ENCODE assay signal across 19 mouse cellular contexts in the genomic region with DNA sequence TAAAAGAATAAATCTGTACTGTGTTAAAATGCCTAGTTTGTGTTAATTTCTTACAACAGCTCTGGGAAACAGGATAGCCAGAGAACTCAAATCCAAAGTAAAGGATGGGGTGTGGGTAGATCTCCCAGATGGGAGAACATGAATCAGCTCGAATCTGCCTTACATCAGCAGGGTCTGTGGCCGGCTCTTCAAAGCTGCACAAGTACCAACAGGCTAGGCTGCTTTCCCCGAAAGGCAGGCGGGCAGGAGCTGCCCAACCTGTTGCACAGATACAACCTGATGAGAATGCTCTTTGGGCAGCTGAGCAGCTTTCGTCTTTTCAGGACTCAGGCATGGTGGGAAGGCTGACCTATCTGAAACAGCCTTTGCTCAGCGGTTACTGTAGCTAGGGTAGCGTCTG.
DNase-seq lines count a peak whose midpoint lies in the region; ATAC-seq and TF ChIP-seq lines count a peak whose summit lies in the region.
"Had no signal": no experiment of that assay in that cellular context is flagged by ENCODE, and none has a peak within 500 bp of the region (broad histone marks: within the 10 kb centered on the region; RNA-seq: fewer than 3 reads in every experiment).

No protein-coding gene starts in this region.

- H3K9ac ChIP-seq in embryonic facial prominence, embryonic 11.5 days (replicated peaks; ENCODE audit: low read length) = no peak overlapping the region
- no peak overlapping the region for H3K9ac ChIP-seq in limb, embryonic 11.5 days (ENCODE audit: low read length)
- no peak overlapping the region for H3K9ac ChIP-seq in stomach, postnatal 0 days (ENCODE audit: low read length)
- H3K9ac ChIP-seq in hindbrain, postnatal 0 days (replicated peaks; ENCODE audit: low read length) = no peak overlapping the region
- H3K9ac ChIP-seq in forebrain, postnatal 0 days = no peak overlapping the region
- H3K9ac ChIP-seq: heart, embryonic 15.5 days; liver, embryonic 14.5 days; neural tube, embryonic 12.5 days had no signal

- no peaks in the 10 kb centered on the region for H3K9me3 ChIP-seq in embryonic facial prominence, embryonic 11.5 days (replicated peaks; ENCODE audit: control insufficient read depth, low read length)
- H3K9me3 ChIP-seq in limb, embryonic 11.5 days (ENCODE audit: control insufficient read depth, low read length) = no peaks in the 10 kb centered on the region
- no peaks in the 10 kb centered on the region for H3K9me3 ChIP-seq in stomach, postnatal 0 days (ENCODE audit: control insufficient read depth, low read length)
- H3K9me3 ChIP-seq in hindbrain, postnatal 0 days (ENCODE audit: low read length) = no peaks in the 10 kb centered on the region
- no peaks in the 10 kb centered on the region for H3K9me3 ChIP-seq in forebrain, postnatal 0 days (ENCODE audit: low read length)
- H3K9me3 ChIP-seq: heart, embryonic 15.5 days; neural tube, embryonic 12.5 days had no signal

- peak; percentile 70 for TF ChIP-seq EP300 in stomach, postnatal 0 days (optimal IDR thresholded peaks at IDR 0.05)

- H3K4me2 ChIP-seq in embryonic facial prominence, embryonic 11.5 days (ENCODE audit: low read depth, low read length) = no peak overlapping the region
- H3K4me2 ChIP-seq in limb, embryonic 11.5 days (ENCODE audit: low read depth, severe bottlenecking) = no peak overlapping the region
- no peak overlapping the region for H3K4me2 ChIP-seq in stomach, postnatal 0 days (replicated peaks; ENCODE audit: low read depth)
- H3K4me2 ChIP-seq in hindbrain, postnatal 0 days (ENCODE audit: low read depth, low read length) = no peak overlapping the region
- no peak overlapping the region for H3K4me2 ChIP-seq in forebrain, postnatal 0 days (ENCODE audit: low read depth)
- H3K4me2 ChIP-seq: heart, embryonic 15.5 days; neural tube, embryonic 12.5 days had no signal

- H3K27me3 ChIP-seq in embryonic facial prominence, embryonic 11.5 days (ENCODE audit: control insufficient read depth, insufficient read depth, low read length) = no peaks in the 10 kb centered on the region
- no peaks in the 10 kb centered on the region for H3K27me3 ChIP-seq in limb, embryonic 11.5 days (ENCODE audit: control insufficient read depth, insufficient read depth, low read length)
- H3K27me3 ChIP-seq in stomach, postnatal 0 days (ENCODE audit: control insufficient read depth, insufficient read depth, low read length) = no peaks in the 10 kb centered on the region
- no peaks in the 10 kb centered on the region for H3K27me3 ChIP-seq in hindbrain, postnatal 0 days (ENCODE audit: insufficient read depth, low read length)
- no peaks in the 10 kb centered on the region for H3K27me3 ChIP-seq in forebrain, postnatal 0 days (ENCODE audit: insufficient read depth, low read length)
- H3K27me3 ChIP-seq: heart, embryonic 15.5 days; neural tube, embryonic 12.5 days had no signal

- no peak for TF ChIP-seq CTCF in layer of hippocampus, adult 2 months (conservative IDR thresholded peaks at IDR 0.05)
- no peak for TF ChIP-seq CTCF in stomach, postnatal 0 days (IDR thresholded peaks at IDR 0.05; ENCODE audit: low read depth)
- no peak for TF ChIP-seq CTCF in hindbrain, postnatal 0 days (IDR thresholded peaks at IDR 0.05; ENCODE audit: low read depth)
- no peak for TF ChIP-seq CTCF in forebrain, postnatal 0 days (IDR thresholded peaks at IDR 0.05; ENCODE audit: low read depth)

- no peaks in the 10 kb centered on the region for H3K36me3 ChIP-seq in embryonic facial prominence, embryonic 11.5 days (replicated peaks; ENCODE audit: control insufficient read depth, insufficient read depth, low read depth, low read length)
- no peaks in the 10 kb centered on the region for H3K36me3 ChIP-seq in limb, embryonic 11.5 days (ENCODE audit: control insufficient read depth, insufficient read depth, low read length)
- no peaks in the 10 kb centered on the region for H3K36me3 ChIP-seq in stomach, postnatal 0 days (ENCODE audit: control insufficient read depth, insufficient read depth, low read length)
- H3K36me3 ChIP-seq in hindbrain, postnatal 0 days (ENCODE audit: insufficient read depth, low read length) = no peaks in the 10 kb centered on the region
- H3K36me3 ChIP-seq in forebrain, postnatal 0 days (ENCODE audit: insufficient read depth) = no peaks in the 10 kb centered on the region
- H3K36me3 ChIP-seq: heart, embryonic 15.5 days; neural tube, embryonic 12.5 days had no signal

- no peak overlapping the region for H3K4me3 ChIP-seq in layer of hippocampus, adult 2 months
- no peak overlapping the region for H3K4me3 ChIP-seq in embryonic facial prominence, embryonic 11.5 days (ENCODE audit: low read depth, low read length)
- H3K4me3 ChIP-seq in limb, embryonic 11.5 days (ENCODE audit: low read depth, low read length) = no peak overlapping the region
- no peak overlapping the region for H3K4me3 ChIP-seq in stomach, postnatal 0 days (ENCODE audit: low read depth, low read length)
- H3K4me3 ChIP-seq in hindbrain, postnatal 0 days (ENCODE audit: low read length) = no peak overlapping the region
- H3K4me3 ChIP-seq in forebrain, postnatal 0 days (ENCODE audit: low read depth, low read length) = no peak overlapping the region
- H3K4me3 ChIP-seq: gastrocnemius, adult 2 months; heart, adult 2 months; heart, embryonic 15.5 days; neural tube, embryonic 12.5 days had no signal

- 80% methylated on average over 7 of the region's 7 CpGs for WGBS in embryonic facial prominence, embryonic 11.5 days
- WGBS in limb, embryonic 11.5 days = 71% methylated on average over 7 of the region's 7 CpGs
- 50% methylated on average over 7 of the region's 7 CpGs for WGBS in stomach, postnatal 0 days
- 85% methylated on average over 7 of the region's 7 CpGs for WGBS in hindbrain, postnatal 0 days
- WGBS in forebrain, postnatal 0 days = 86% methylated on average over 7 of the region's 7 CpGs

- no peaks in the 10 kb centered on the region for H3K4me1 ChIP-seq in embryonic facial prominence, embryonic 11.5 days (ENCODE audit: control insufficient read depth, insufficient read depth, low read length)
- no peaks in the 10 kb centered on the region for H3K4me1 ChIP-seq in limb, embryonic 11.5 days (ENCODE audit: control insufficient read depth, insufficient read depth, low read length)
- H3K4me1 ChIP-seq in stomach, postnatal 0 days (replicated peaks; ENCODE audit: control insufficient read depth, insufficient read depth) = no peaks in the 10 kb centered on the region
- no peaks in the 10 kb centered on the region for H3K4me1 ChIP-seq in hindbrain, postnatal 0 days (ENCODE audit: insufficient read depth, low read length)
- H3K4me1 ChIP-seq in forebrain, postnatal 0 days (ENCODE audit: insufficient read depth) = no peaks in the 10 kb centered on the region
- H3K4me1 ChIP-seq: heart, embryonic 15.5 days; neural tube, embryonic 12.5 days had no signal

- ATAC-seq in embryonic facial prominence, embryonic 11.5 days (replicated peaks; ENCODE audit: insufficient number of reproducible peaks, low FRiP score, low TSS enrichment, low read depth) = no peak
- ATAC-seq in limb, embryonic 11.5 days (ENCODE audit: insufficient number of reproducible peaks, low FRiP score, low TSS enrichment, low read depth) = no peak
- ATAC-seq in stomach, postnatal 0 days (ENCODE audit: low FRiP score, low TSS enrichment) = 0 out of 2 replicates have a peak, but pooled peaks have one; percentile 22
- ATAC-seq in hindbrain, postnatal 0 days = no peak
- no peak for ATAC-seq in forebrain, postnatal 0 days
- ATAC-seq: inflammation-experienced regulatory T-cells, adult 6 months had no signal

- 0 out of 2 replicates have a peak overlapping the region, but pooled peaks have one; percentile 32 for H3K27ac ChIP-seq in layer of hippocampus, adult 2 months
- H3K27ac ChIP-seq in embryonic facial prominence, embryonic 11.5 days (replicated peaks; ENCODE audit: low read depth, low read length) = no peak overlapping the region
- H3K27ac ChIP-seq in limb, embryonic 11.5 days (replicated peaks; ENCODE audit: low read depth, low read length) = no peak overlapping the region
- peak overlapping the region; percentile 70 for H3K27ac ChIP-seq in stomach, postnatal 0 days (replicated peaks)
- no peak overlapping the region for H3K27ac ChIP-seq in hindbrain, postnatal 0 days
- H3K27ac ChIP-seq in forebrain, postnatal 0 days (ENCODE audit: low read depth, low read length) = no peak overlapping the region
- H3K27ac ChIP-seq: gastrocnemius, adult 2 months; heart, adult 2 months; heart, embryonic 15.5 days; liver, embryonic 14.5 days; neural tube, embryonic 12.5 days had no signal

- DNase-seq in layer of hippocampus, adult 2 months (ENCODE audit: low spot score in 2 of 2) = peak in 1 of 2 experiments; percentile 62
- DNase-seq in layer of hippocampus, adult 11-12 months (ENCODE audit: low spot score) = no peak
- peak; percentile 47 for DNase-seq in embryonic facial prominence, embryonic 11.5 days (ENCODE audit: low spot score)
- peak; percentile 35 for DNase-seq in limb, embryonic 11.5 days (ENCODE audit: low spot score)
- DNase-seq in stomach, postnatal 0 days (ENCODE audit: low spot score) = peak; percentile 29
- DNase-seq in hindbrain, postnatal 0 days (ENCODE audit: low spot score) = no peak
- DNase-seq in adrenal gland, adult 18-20 months (ENCODE audit: low spot score in 2 of 2) = no peak
- DNase-seq in forebrain, postnatal 0 days = no peak
- DNase-seq: adrenal gland, postnatal 10 days; B cell, adult 2 months; cerebellum, adult 2 months; gastrocnemius, adult 2 months; heart, adult 2 months; lung, postnatal 10 days; thymus, postnatal 25 days had no signal

Comparison
In these comparisons a context has a peak if more than half of its experiments do, and no peak if none do; other contexts are left out.
1. DNase-seq: peak in embryonic facial prominence, embryonic 11.5 days (single experiment), limb, embryonic 11.5 days (single experiment) and stomach, postnatal 0 days (single experiment); none in layer of hippocampus, adult 11-12 months (single experiment), hindbrain, postnatal 0 days (single experiment), adrenal gland, adult 18-20 months (0 of 2) and forebrain, postnatal 0 days (single experiment).
2. H3K27ac ChIP-seq: peak in layer of hippocampus, adult 2 months (single experiment) and stomach, postnatal 0 days (single experiment); none in embryonic facial prominence, embryonic 11.5 days (single experiment), limb, embryonic 11.5 days (single experiment), hindbrain, postnatal 0 days (single experiment) and forebrain, postnatal 0 days (single experiment).